Mouse (Mus musculus): ENCODE measurements at regions not wholly inside any gene's neighbourhood (a gene's known extent, or its start where the extent isn't known, plus 50 kb on each side); places are given as distances from the start of the nearest gene placed in this dataset.

- DNase-seq (ENCODE audit: low read depth, low spot score) = no peak
Observed at GRCm38 (mm10) chr3:103464181-103464580, 110.8 kb upstream of the Syt6 start.

DNA sequence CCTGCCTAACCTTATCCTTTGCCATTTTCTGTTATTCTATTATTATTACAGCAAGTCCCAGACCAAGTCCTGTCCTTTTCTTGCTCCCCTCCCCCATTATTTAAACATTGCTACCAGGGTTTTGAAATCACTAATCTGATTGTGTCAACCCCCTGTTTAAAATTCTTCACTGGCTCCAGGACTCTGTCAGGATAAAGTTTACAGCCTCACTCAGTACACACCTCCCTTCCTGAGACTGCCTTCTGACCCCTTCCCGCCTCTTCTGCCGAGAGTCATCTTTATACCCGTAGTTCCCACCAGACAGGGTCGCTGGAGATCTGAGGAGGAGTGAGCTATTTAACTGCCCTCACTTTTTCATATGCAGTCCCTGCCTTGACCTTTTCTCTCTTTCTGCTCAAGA lies 110.3 kb upstream of the Syt6 start:
- DNase-seq (ENCODE audit: low read depth, low spot score) = no peak

GRCm38 (mm10) chr3:103465132-103465690 lies 109.8 kb upstream of the Syt6 start:
- DNase-seq (ENCODE audit: low read depth, low spot score) = no peak

DNA sequence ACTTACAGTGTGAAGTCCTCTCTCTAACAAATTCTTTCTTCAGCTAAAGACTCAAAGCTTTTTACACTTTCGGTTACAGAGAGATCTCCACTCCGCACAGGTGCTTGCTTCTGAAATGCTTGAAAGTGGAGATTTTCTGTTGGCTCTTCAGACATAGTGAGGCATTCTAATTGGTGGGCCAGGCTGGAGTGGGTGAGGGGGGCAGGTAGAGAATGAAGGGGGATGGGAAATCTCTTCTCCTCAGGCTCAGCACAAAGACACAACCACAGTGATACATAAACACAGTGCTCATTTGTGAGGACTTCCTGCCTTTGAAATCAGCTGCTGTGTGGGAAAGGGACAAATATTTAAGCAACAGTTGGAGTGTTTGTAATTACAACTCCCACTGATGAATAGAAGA lies 109.1 kb upstream of the Syt6 start:
- DNase-seq (ENCODE audit: low read depth, low spot score) = no peak

DNA sequence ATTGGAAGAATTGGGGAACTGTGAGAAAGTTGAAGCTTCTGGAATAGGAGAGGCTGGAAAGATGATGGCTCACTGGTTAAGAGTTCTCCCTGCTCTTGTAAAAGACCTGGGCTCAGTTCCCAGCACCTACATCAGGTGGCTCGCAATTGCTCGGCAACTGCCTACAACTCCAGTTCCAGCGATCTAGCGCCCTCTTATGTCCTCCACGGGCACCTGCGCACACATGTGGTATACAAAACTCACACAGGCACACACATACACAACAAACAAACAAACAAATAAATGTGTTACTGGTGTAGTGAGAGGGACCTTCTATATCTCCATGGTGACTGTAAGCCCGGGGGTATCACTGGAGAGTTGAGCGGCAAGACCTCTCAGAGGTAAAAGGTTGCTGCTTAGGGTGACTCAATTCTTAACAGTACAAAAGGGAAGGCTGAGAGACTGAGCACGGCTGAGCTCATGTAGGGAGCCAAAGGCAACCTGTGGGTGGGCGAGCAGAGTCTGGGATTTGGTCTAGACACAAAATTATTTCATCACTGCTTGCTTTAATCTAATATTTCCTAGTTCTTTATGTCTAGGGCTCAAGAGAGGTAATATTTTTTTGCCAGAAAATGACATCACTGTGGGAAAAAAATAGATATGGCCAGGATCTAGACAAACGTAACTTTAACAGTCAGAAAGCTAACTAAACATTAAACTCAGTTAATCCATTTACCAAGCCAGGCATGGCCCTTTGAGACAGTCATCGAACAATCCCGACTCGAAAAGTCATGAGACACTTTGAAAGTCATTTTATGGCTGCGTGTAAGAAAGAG lies 104.2 kb upstream of the Syt6 start:
- no peak for DNase-seq (ENCODE audit: low read depth, low spot score)

- DNase-seq (ENCODE audit: low read depth, low spot score) = no peak
Observed at GRCm38 (mm10) chr3:103472598-103472997, 102.4 kb upstream of the Syt6 start.

GRCm38 (mm10) chr3:103473336-103473735 lies 101.7 kb upstream of the Syt6 start:
- DNase-seq (ENCODE audit: low read depth, low spot score) = no peak

DNA sequence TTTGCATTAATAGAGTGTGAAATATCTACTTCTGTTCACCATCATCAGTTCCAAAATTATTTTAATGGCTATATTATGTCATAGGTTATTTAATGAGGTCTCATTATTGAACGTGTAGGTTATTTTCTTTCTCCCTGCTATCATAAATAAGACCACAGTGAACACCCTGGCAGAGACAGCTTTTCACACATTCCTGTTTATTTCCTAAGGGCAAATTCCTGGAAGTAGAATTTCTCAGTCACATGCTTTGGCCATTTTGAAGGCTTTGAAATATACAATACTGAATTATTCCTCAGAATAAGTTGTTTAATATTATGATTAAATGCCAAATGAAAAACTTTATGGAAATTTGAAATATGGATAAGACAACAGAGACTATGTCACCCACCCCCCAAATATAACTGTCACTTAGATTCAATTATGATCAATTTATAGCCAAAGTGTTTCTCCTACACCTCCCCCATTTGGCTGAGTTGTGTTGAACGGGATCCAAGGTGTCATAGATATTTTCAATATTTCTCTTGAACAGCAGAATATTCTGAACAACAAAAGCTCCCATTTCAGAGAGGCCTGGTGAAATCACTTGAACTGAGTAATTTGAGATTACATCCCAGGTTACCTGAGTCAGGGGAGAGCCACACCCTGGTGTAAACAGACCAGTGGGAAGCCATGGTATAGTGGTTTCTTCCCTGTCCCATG lies 95.0 kb upstream of the Syt6 start:
- no peak for DNase-seq (ENCODE audit: low read depth, low spot score)

DNA sequence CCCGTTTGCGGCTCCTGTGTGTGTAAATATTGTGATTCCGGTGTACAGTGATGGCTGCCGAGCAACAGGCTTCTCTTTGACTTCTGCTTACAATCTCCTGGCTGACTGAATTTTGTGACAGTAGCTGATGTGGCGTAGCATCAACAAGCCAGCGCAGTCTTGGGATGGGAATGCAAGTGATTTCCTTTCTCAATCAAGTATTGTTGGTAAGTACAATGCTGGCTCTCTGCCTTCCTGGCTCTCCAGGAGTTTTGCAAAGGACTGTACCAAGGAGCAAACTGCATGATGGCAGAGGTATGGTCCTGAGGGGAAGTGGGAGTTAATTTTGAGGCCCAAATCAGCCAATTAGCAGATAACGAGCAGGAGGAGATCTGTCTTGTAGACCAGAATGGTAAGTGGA lies 94.4 kb upstream of the Syt6 start:
- no peak for DNase-seq (ENCODE audit: low read depth, low spot score)

DNA sequence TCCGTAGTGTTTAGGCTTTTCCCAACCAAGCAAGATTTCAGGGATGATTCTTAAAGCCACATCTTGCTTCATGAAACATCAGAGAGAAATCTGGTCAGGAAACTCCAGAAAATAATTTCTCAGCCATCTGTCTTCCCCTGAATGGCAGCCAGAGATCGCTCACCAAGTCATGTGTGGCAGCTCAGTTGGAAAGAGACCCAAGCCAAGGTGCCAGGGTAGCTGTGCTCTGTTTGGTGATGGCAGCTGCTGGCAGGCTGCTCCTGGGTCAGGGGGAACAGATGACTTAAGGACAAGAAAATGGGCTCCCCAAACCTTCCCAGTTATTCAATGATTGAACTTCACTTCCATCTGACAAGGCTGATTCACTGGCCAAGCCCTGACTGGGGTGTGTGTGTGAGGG lies 91.7 kb upstream of the Syt6 start:
- no peak for DNase-seq (ENCODE audit: low read depth, low spot score)

DNA sequence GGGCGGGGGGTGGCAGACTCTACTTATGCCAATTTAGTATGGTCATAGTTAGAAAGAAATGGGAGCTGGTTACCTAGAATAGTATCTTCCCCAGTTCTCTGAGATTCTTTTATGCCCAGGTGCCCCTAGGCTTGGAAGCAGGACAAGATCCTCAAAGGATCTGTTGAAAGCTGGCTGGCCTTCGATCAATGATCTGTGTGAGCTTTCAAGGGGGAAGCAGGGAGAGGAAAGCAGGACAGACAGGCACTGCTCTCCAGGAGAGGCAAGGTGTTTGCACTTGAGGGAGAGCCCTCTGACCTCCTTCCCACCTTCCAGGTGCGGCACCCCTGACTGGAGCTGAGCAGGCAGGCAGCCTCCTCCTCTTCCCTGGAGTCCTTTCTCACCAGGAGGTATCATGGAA lies 91.3 kb upstream of the Syt6 start:
- no peak for DNase-seq (ENCODE audit: low read depth, low spot score)

DNA sequence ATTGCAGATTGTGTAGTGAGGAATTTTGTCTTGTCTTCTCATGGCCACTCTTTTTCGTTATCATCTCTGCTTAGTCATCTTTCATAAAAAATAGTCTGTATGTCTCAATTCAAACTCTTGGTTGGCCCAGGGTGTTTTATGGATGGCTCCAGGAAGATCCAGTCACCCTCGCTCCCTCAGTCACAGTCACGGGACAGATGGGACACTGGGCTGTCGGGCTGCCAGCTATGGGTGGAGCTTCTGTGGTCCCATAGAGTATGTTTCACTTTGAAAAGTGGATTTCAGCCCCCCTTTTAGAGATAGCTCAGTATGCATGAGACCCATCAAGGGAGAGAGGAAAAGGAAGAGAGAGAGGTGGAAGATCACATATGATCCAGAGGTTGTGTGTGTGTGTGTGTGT lies 85.2 kb upstream of the Syt6 start:
- no peak for DNase-seq (ENCODE audit: low read depth, low spot score)

- no peak for DNase-seq (ENCODE audit: low read depth, low spot score)
Observed at GRCm38 (mm10) chr3:103490966-103491365, 84.1 kb upstream of the Syt6 start.

DNA sequence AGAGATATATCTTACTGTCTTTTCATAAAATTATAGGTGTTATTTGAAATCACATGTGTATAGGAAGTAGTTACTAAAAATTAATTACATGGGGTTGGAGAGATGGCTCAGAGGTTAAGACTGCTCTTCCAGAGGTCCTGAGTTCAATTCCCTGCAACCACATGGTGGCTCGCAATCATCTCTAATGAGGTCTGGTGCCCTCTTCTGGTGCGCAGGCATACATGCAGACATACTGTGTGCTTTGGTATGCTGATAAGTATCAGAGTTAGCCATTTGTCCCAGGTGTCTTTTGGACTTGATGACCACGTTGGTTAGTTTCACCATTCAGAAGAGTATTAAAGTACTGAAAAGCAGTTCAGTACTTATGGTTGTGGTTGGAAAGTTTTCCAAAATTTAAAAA lies 82.8 kb upstream of the Syt6 start:
- DNase-seq (ENCODE audit: low read depth, low spot score) = no peak

- DNase-seq (ENCODE audit: low read depth, low spot score) = no peak
Observed at GRCm38 (mm10) chr3:103493623-103494022, 81.4 kb upstream of the Syt6 start.

- DNase-seq (ENCODE audit: low read depth, low spot score) = no peak
Observed at GRCm38 (mm10) chr3:103494043-103494442, 81.0 kb upstream of the Syt6 start.

GRCm38 (mm10) chr3:103496083-103496482 lies 78.9 kb upstream of the Syt6 start:
- no peak for DNase-seq (ENCODE audit: low read depth, low spot score)

DNA sequence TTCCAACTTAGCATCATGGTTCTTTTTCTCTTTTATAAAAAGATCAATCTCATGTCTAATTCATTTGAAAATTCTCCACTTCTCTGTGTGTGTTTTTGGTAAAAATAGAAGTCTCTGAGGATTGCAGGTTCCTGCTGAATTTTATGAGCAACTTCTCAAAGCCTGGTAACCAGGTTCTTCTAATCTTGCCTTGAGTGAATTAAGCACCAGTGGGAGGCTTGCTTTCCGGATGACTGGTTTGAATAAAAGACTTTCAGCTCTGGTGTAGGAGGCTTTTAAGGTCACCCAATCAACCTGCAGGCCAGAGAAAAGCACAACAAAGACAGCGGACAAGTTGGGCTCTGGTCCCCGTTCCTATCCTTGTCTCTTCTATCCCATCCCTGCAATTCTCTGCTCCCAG lies 78.3 kb upstream of the Syt6 start:
- no peak for DNase-seq (ENCODE audit: low read depth, low spot score)

DNA sequence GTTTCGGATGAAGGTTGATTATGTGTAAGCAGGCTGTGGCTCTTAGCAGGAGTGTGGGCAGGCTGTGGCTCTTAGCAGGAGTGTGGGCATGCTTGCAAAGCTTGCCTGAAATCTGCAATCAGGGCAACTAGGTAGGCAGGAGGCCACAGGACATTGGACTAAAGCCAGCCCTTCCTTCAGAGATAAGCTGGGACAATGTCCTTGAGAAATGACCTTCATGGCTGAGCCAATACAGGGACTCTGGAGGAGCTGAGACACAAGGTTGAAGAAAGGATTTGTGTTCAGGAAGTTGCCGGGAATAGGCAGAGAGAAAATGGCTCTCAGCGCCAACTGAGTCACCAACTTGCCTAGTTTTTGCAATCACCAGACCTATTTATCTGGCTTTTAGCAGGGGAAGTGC lies 77.3 kb upstream of the Syt6 start:
- DNase-seq (ENCODE audit: low read depth, low spot score) = no peak

- DNase-seq (ENCODE audit: low read depth, low spot score) = no peak
Observed at GRCm38 (mm10) chr3:103498458-103498857, 76.6 kb upstream of the Syt6 start.

DNA sequence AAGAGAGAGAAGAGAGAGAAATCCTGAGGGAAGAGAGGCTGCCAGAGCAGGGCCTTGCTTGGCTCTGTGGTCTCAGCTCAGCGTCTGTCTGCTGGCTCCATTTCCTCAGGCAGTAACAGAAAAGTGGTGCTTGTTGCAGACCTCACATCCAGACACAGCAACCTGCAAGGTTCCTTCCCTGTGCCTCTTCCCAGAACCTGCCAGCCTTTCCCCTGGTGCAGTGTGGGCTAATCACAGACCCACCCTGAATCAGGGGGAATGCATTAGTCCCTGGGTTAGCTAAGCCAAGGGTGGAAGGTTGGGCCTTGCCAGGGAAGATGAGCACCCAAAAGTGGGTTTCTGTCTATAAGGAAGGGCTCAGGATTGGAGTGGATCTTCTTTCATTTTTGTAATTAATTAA lies 75.2 kb upstream of the Syt6 start:
- DNase-seq (ENCODE audit: low read depth, low spot score) = no peak

GRCm38 (mm10) chr3:103500366-103500765 lies 74.7 kb upstream of the Syt6 start:
- DNase-seq (ENCODE audit: low read depth, low spot score) = no peak

DNA sequence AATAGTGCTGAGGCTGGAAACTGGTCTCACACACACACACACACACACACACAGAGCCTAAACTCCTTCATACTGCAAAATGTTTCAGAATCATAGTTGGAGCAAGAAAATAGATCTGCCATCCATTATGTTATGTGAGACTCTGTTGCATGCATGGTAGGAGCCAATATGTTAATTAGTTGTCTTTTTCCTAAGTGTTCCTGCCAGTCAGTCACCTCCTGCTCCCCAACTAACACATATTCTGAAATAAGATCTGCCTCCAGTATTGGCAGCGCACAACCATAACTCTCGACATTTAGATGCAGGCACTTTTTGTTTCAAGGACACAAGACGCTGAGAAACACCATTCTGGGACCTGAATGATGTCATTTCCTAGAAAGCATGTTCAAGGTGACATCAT lies 70.9 kb upstream of the Syt6 start:
- no peak for DNase-seq (ENCODE audit: low read depth, low spot score)

Measured in retina, adult 2 months (tissue).